Mouse (Mus musculus) urinary bladder, postnatal 36 days (tissue): ENCODE data around the gene Ltk.

Source experiments
- DNase-seq, 2 experiments: peaks; one replicate each; pipeline ENCODE4 v3.0.0; 2022; ENCODE audit warnings: low spot score in 2 of 2, mixed read lengths in 1 of 2

Gene Ltk

GRCm38 (mm10) chr2:119703171-119703570 is 57.1 kb downstream of the Ltk start:
- no peak for DNase-seq
